Mouse (Mus musculus) intestine, embryonic 16.5 days (tissue): ENCODE data around the gene Flt3. TPM values are rescaled to one million over a fixed set of nuclear protein-coding genes. Genes with fewer than 3 reads are reported as not detected.

Source experiments
- ATAC-seq: fragments of 200-750 bp; cut with Nextera tagmentation; 2 replicates; pipeline ENCODE4 v1.8.0; 2017; ENCODE audit warnings: moderate TSS enrichment, moderate library complexity
- H3K27ac ChIP-seq: fragments of 300-500 bp; sonication (generic); 2 replicates; pipeline ENCODE4 v1.5.1; 2014; ENCODE audit warnings: mild to moderate bottlenecking, low read length
- H3K27me3 ChIP-seq: fragments of 300-500 bp; sonication (generic); replicated peaks from 2 replicates; pipeline ENCODE4 v1.6.1; 2014; ENCODE audit warnings: low read length, control low read depth, mixed read lengths; ENCODE audit not compliant: control insufficient read depth, insufficient read depth
- H3K36me3 ChIP-seq: fragments of 300-500 bp; sonication (generic); 2 replicates; pipeline ENCODE4 v1.6.1; 2014; ENCODE audit warnings: low read length, control low read depth; ENCODE audit not compliant: control insufficient read depth, insufficient read depth
- H3K4me1 ChIP-seq: fragments of 300-500 bp; sonication (generic); 2 replicates; pipeline ENCODE4 v1.6.1; 2014; ENCODE audit warnings: low read length, control low read depth, mixed read lengths; ENCODE audit not compliant: control insufficient read depth, insufficient read depth
- H3K4me2 ChIP-seq: fragments of 300-500 bp; sonication (generic); 2 replicates; pipeline ENCODE4 v1.6.1; 2014; ENCODE audit warnings: low read depth, low read length, control low read depth
- H3K4me3 ChIP-seq: fragments of 300-500 bp; sonication (generic); 2 replicates; pipeline ENCODE4 v1.5.1; 2014; ENCODE audit warnings: mild to moderate bottlenecking, low read length
- H3K9ac ChIP-seq: fragments of 300-500 bp; sonication (generic); 2 replicates; pipeline ENCODE4 v1.6.1; 2014; ENCODE audit warnings: low read depth, low read length
- H3K9me3 ChIP-seq: fragments of 300-500 bp; sonication (generic); 2 replicates; pipeline ENCODE4 v1.6.1; 2016; ENCODE audit warnings: low read length, control low read depth; ENCODE audit not compliant: control insufficient read depth
- WGBS: fragments of 180-500 bp; shearing (Covaris S2); extraction: QIAGEN DNeasy Blood & Tissue Kit; methylation state at CpG from one replicate; pipeline ENCODE4 v1.1.7; 2014; 5-methylcytosine and 5-hydroxymethylcytosine counted together
- polyA plus RNA-seq: library from polyadenylated mRNA; unstranded; fragments of >200 nt; fragmentation: Nextera tagmentation; extraction: Ambion mirVana; gene quantifications from 2 replicates; pipeline ENCODE4 v1.2.1, GENCODE M21; 2015

Gene Flt3
- polyA plus RNA-seq, 1 experiment from 2014 or later = 0.31 TPM

GRCm38 (mm10) chr5:147345981-147346380 lies 54.3 kb downstream of the Flt3 start:
- no peak for ATAC-seq
- WGBS = 82% methylated on average over 1 of the region's 1 CpGs
- H3K27ac ChIP-seq = no peak overlapping the region
- no peak overlapping the region for H3K9ac ChIP-seq
- H3K4me3 ChIP-seq = no peak overlapping the region
- H3K27me3 ChIP-seq = no peaks in the 10 kb centered on the region
- no peaks in the 10 kb centered on the region for H3K36me3 ChIP-seq
- H3K9me3 ChIP-seq = no peaks in the 10 kb centered on the region
- no peaks in the 10 kb centered on the region for H3K4me1 ChIP-seq
- H3K4me2 ChIP-seq = no peak overlapping the region

GRCm38 (mm10) chr5:147343904-147344303 lies 56.4 kb downstream of the Flt3 start:
- H3K9me3 ChIP-seq = no peaks in the 10 kb centered on the region
- WGBS = 86% methylated on average over 10 of the region's 10 CpGs

GRCm38 (mm10) chr5:147342901-147343300 lies 57.4 kb downstream of the Flt3 start:
- WGBS = 85% methylated on average over 6 of the region's 6 CpGs
- no peaks in the 10 kb centered on the region for H3K4me1 ChIP-seq
- H3K27me3 ChIP-seq = no peaks in the 10 kb centered on the region
- no peaks in the 10 kb centered on the region for H3K9me3 ChIP-seq
- H3K27ac ChIP-seq = no peak overlapping the region
- no peaks in the 10 kb centered on the region for H3K36me3 ChIP-seq
- no peak overlapping the region for H3K9ac ChIP-seq
- ATAC-seq = no peak
- no peak overlapping the region for H3K4me2 ChIP-seq
- no peak overlapping the region for H3K4me3 ChIP-seq

More at GRCm38 (mm10) chr5:147343904-147344303, 56.4 kb downstream of the Flt3 start:
- Histone ChIP-seq H3K27ac (no peak overlapping the region), H3K4me1 (no peaks in the 10 kb centered on the region), H3K4me2 (no peak overlapping the region), H3K9ac (no peak overlapping the region), H3K36me3 (no peaks in the 10 kb centered on the region), H3K27me3 (no peaks in the 10 kb centered on the region), H3K4me3 (no peak overlapping the region)
- ATAC-seq = no peak

- WGBS = 32% methylated on average over 13 of the region's 13 CpGs
- no peak for ATAC-seq
- no peaks in the 10 kb centered on the region for H3K27me3 ChIP-seq
- H3K9me3 ChIP-seq = no peaks in the 10 kb centered on the region
- no peaks in the 10 kb centered on the region for H3K36me3 ChIP-seq
- no peak overlapping the region for H3K4me2 ChIP-seq
- no peak overlapping the region for H3K9ac ChIP-seq
- H3K27ac ChIP-seq = no peak overlapping the region
- no peak overlapping the region for H3K4me3 ChIP-seq
- no peaks in the 10 kb centered on the region for H3K4me1 ChIP-seq
Measured at GRCm38 (mm10) chr5:147340741-147341414, 59.4 kb downstream of the Flt3 start.

- Histone ChIP-seq H3K27me3 (no peaks in the 10 kb centered on the region), H3K9ac (no peak overlapping the region), H3K4me3 (no peak overlapping the region), H3K36me3 (no peaks in the 10 kb centered on the region), H3K4me2 (no peak overlapping the region), H3K27ac (no peak overlapping the region), H3K9me3 (no peaks in the 10 kb centered on the region), H3K4me1 (no peaks in the 10 kb centered on the region)
- no peak for ATAC-seq
- 80% methylated on average over 11 of the region's 11 CpGs for WGBS
Measured at GRCm38 (mm10) chr5:147339560-147339959, 60.7 kb downstream of the Flt3 start.

GRCm38 (mm10) chr5:147338967-147339366 lies 61.3 kb downstream of the Flt3 start:
- no peaks in the 10 kb centered on the region for H3K4me1 ChIP-seq
- H3K27ac ChIP-seq = no peak overlapping the region
- ATAC-seq = no peak
- 47% methylated on average over 9 of the region's 9 CpGs for WGBS
- no peak overlapping the region for H3K4me2 ChIP-seq
- H3K9me3 ChIP-seq = no peaks in the 10 kb centered on the region
- no peaks in the 10 kb centered on the region for H3K27me3 ChIP-seq
- H3K36me3 ChIP-seq = no peaks in the 10 kb centered on the region
- no peak overlapping the region for H3K9ac ChIP-seq
- H3K4me3 ChIP-seq = no peak overlapping the region

- Histone ChIP-seq H3K9me3 (no peaks in the 10 kb centered on the region), H3K27me3 (no peaks in the 10 kb centered on the region), H3K4me2 (no peak overlapping the region), H3K27ac (no peak overlapping the region), H3K4me3 (no peak overlapping the region), H3K36me3 (no peaks in the 10 kb centered on the region), H3K9ac (no peak overlapping the region), H3K4me1 (no peaks in the 10 kb centered on the region)
- WGBS = 31% methylated on average over 7 of the region's 7 CpGs
- no peak for ATAC-seq
Measured at GRCm38 (mm10) chr5:147332711-147333110, 67.6 kb downstream of the Flt3 start.

- H3K4me3 ChIP-seq = no peak overlapping the region
- H3K36me3 ChIP-seq = no peaks in the 10 kb centered on the region
- no peak overlapping the region for H3K27ac ChIP-seq
- H3K9ac ChIP-seq = no peak overlapping the region
- no peaks in the 10 kb centered on the region for H3K4me1 ChIP-seq
- 47% methylated on average over 2 of the region's 2 CpGs for WGBS
- H3K4me2 ChIP-seq = no peak overlapping the region
- ATAC-seq = no peak
- H3K9me3 ChIP-seq = no peaks in the 10 kb centered on the region
- no peaks in the 10 kb centered on the region for H3K27me3 ChIP-seq
Measured at GRCm38 (mm10) chr5:147331547-147331946, 68.7 kb downstream of the Flt3 start.

- H3K9ac ChIP-seq = no peak overlapping the region
- H3K27ac ChIP-seq = no peak overlapping the region
- no peaks in the 10 kb centered on the region for H3K9me3 ChIP-seq
- WGBS = 83% methylated on average over 11 of the region's 11 CpGs
- ATAC-seq = no peak
- H3K27me3 ChIP-seq = no peaks in the 10 kb centered on the region
- H3K36me3 ChIP-seq = no peaks in the 10 kb centered on the region
- H3K4me3 ChIP-seq = no peak overlapping the region
- no peak overlapping the region for H3K4me2 ChIP-seq
- no peaks in the 10 kb centered on the region for H3K4me1 ChIP-seq
Measured at GRCm38 (mm10) chr5:147329946-147330345, 70.3 kb downstream of the Flt3 start.

GRCm38 (mm10) chr5:147327636-147328035 lies 72.7 kb downstream of the Flt3 start:
- 86% methylated on average over 5 of the region's 5 CpGs for WGBS

More at GRCm38 (mm10) chr5:147327636-147328035, 72.7 kb downstream of the Flt3 start:
- Histone ChIP-seq H3K9me3 (no peaks in the 10 kb centered on the region), H3K4me1 (no peaks in the 10 kb centered on the region), H3K27ac (no peak overlapping the region), H3K4me3 (no peak overlapping the region), H3K27me3 (no peaks in the 10 kb centered on the region), H3K9ac (no peak overlapping the region), H3K4me2 (no peak overlapping the region), H3K36me3 (no peaks in the 10 kb centered on the region)
- ATAC-seq = no peak
